Mouse (Mus musculus) ES-E14 (cell line): Measurements from ENCODE around the gene Mrpl45.

Experiments used
- MAFK ChIP-seq: IDR thresholded peaks from 2 replicates; pipeline ENCODE4 v1.6.1; 2014; ENCODE audit warnings: mild to moderate bottlenecking, low read depth, low read length, inconsistent platforms; ENCODE audit not compliant: insufficient read depth
- ZC3H11A ChIP-seq: IDR thresholded peaks from 2 replicates; pipeline ENCODE4 v1.6.1; 2012; ENCODE audit warnings: low read depth, mild to moderate bottlenecking, inconsistent platforms, low read length, borderline replicate concordance

DNA sequence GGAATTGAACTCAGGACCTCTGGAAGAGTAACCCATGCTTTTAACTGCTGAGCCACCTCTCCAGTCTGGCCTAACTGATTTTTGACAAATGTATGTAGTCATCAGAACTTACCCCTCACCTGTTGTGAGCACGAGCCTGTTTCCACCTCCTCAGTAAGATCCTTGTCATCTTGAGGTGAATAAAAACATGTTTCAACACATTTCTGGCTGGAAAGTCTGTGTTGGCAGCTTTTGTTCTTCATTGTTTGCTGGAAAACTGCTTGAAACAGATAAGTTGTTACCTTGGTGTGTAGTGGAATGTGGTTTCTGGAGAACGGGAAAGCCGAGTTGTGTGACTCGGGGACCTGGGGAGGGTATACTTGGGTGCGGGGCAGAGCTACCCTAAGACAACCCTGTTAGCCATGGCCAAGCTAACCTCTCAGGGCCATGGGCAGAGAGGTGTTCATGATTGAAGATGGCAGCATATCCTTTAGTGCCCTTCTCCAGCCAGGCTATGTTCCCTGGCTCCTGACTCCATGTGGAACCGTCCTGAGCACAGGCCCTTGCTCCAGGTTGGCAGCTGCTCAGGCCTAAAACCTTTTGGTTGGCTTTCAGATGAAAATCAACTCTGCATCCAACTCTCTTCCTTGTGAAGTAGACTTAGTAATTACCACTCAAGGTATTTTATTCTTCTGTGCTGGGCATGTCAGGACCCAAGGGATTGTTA, 56.8 kb downstream of the Mrpl45 start:
- TF ChIP-seq ZC3H11A, result no peak
- no peak for TF ChIP-seq MAFK
